Mouse (Mus musculus) adrenal gland, postnatal 14 days (tissue): ENCODE measurements at regions not wholly inside any gene's neighbourhood (a gene's known extent, or its start where the extent isn't known, plus 50 kb on each side); places are given as distances from the start of the nearest gene placed in this dataset.

Experiments
- DNase-seq: peaks from one replicate; pipeline ENCODE4 v3.0.0; 2021; ENCODE audit warnings: mixed read lengths

- no peak for DNase-seq
Measured at GRCm38 (mm10) chr4:69197577-69197976, 243.4 kb upstream of the Brinp1 start.

GRCm38 (mm10) chr4:69196094-69196493 is 241.9 kb upstream of the Brinp1 start:
- DNase-seq: no peak

GRCm38 (mm10) chr4:69195645-69196044 is 241.4 kb upstream of the Brinp1 start:
- peak; percentile 69 for DNase-seq
